Mouse (Mus musculus): ENCODE data around the gene Hook2.

- TF ChIP-seq POLR2A (IDR thresholded peaks at IDR 0.05; ENCODE audit: borderline replicate concordance, insufficient read depth, low read length) (no peak), CTCF (IDR thresholded peaks at IDR 0.05; ENCODE audit: borderline replicate concordance, insufficient read depth, low read depth, low read length) (no peak)
These were observed 5.9 kb upstream of the Hook2 start for GRCm38 (mm10) chr8:84984294-84985048.

All from cerebellum, adult 2 months (tissue).